Mouse (Mus musculus) B cell, adult 2 months (primary cell): ENCODE results near the gene Fchsd2.
"Not testable (repeated sequence)": the region's sequence is repeated elsewhere in the genome, so short reads cannot be mapped to it uniquely, and the experiment has no call there.

Experiments
- DNase-seq, 2 experiments: peaks; one replicate each; pipeline ENCODE4 v3.0.0; 2022

The Fchsd2 gene

DNA sequence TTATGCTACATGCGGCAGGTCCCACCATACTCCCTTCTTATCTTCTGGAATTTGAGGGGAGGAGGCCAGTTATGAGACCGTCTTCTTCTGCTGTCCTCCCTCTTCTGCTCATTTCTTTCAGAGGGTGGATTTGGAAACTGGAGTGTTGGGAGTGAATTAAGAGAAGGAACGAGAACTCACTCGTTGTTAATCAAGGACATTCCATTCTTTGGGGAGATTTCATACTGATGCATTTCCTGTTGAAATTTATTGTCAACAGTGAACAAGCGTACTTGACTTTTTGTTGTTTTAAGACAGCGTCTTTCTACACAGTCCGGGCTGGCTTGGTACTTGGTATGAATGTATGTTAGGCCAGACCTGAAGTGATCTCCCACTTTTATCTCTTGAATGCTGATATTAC is 26.7 kb downstream of the Fchsd2 start:
- DNase-seq: no peak

DNA sequence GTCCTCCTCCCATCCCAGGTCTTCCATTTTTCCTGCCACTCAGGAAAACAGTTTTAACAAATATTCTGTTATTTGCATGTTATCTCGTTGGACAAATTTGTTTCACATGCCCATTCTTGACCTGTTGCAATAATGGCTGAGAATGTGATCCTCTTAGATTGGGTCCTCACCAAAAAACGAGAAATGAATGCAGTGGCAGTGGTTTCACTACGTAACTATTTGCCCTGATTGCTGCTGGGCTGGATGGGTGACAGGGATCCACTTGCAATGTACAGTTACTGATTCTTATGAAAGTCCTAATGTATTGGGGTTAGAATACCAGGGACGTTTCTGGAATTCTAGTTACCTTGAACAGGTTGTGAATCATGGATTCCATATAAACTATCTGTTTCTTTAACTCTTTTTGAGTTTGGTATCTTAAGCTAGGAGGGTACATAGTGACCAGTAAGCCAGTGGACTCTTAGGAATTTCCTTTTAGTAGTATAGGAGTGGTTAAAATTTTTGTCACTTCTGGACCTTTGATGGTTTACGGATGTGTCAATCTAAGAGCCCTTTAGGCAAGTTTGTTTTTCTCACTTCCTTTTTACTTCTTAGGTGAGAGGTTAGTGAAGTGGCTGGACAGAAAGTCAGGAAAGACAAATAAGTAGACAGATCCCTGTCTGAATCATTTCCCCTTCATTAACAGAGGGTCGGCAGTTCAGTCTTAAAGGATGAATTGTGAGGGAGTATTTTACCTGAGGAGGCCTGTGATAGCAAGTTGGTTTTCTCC is 31.1 kb downstream of the Fchsd2 start:
- peak in 1 of 2 experiments; percentile 7 for DNase-seq

DNA sequence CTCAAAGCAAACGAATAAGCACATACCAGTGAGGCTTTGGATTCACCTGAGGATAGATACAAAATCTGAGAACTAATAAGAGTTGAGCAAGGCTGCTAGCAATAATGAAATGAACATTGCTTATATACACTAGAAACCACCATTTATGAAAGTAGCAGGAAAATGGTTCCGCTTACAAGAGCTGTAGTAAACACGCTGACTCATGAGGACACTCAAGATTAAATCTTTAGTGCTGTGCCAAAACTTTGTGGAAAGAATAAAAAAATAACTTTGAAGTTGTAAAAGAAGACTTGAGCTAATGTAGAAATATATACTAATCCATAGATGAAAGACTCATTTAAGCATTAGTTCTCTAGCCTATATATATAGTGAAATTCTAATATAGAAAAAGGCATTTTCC is 35.1 kb downstream of the Fchsd2 start:
- no peak for DNase-seq

DNA sequence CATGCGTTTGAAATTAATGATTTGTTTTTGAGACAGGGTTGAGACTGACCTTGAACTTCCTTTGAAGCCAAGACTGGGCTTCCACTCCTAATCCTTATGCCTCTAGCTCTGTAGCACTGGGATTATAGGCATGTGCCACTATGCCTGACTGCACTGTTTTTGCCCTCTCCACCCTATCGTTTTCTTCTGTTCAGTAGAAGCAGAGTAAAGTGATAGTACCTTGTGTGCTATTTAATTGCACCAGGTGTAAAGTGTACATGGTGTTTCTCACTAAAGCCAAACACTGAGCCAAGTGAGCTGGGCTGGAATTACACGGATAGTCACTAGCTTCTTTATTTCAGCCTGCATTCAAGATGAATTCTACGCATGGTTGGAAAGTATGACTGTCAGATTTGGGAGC is 35.9 kb downstream of the Fchsd2 start:
- no peak for DNase-seq

DNA sequence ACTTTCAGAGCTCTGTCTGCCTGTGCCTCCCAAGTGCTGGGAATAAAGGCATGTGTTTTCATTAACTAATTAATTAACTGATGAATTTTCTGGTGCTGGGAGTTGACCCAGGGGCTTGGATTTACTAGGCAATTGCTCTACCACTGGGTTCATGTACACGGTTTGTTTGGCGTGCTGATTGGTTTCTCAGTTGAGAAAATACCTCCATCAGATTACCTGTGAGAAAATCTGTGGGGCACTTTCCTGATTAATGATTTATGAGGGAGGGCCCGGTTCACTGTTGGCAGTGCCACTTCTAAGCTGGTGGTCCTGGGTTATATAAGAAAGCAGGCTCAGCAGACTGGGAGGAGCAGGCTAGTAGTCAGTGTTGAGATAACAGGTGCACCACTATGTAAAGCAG is 38.0 kb downstream of the Fchsd2 start:
- no peak for DNase-seq

DNA sequence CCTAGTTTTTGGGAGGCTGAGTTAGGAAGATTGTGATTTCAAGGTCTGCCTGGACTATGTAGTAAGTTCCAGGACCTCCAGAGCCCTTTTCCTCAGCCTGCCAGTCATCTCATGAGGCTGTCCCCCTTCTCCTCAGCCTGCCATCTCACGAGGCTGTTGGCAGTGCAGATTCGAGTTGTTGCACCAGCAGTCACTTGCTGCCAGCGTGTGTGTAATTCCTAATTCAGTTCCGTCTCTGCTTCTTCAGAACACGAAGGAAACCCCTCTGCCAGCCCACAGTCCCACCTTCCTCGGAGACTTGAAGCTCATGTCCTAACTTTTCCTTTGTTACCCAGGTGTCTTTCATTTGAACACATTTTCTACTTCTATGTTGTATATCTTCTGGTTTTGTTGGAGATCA is 38.6 kb downstream of the Fchsd2 start:
- DNase-seq: no peak

DNA sequence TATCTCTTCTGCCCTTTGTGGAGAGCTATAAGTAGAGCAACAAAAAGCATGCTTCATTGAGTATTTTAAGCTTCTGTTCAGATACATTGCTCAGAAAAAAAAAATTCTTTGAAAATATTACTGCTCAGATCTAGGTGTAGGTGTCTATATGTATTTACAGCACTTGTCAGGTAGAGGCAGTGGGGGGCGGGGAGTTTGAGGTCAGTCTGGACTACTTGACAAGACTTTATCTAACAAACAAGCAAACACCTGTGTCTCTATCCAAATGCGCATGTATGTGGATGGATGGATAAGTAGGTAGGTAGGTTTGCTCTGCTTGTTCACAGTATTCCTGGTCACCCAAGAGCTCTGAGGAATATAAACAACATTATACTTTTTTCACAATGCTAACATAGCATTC is 40.9 kb downstream of the Fchsd2 start:
- no peak for DNase-seq

DNA sequence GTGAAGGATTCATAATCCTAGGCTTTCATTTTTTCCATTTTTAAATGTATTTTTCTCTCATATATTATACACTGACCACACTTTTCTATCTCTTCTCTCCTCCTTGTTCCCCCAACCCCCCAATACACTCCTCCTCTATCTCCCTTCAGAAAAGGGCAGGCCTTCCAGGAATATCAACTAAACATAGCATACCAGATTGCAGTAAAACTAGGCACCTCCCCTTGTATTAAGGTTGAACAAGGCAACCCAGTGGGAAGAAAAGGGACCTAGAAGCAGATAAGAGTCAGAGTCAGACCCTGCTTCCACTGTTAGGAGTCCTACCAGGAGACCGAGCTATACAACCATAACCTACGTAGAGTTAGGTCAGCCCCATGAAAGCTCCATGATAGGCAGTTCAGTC is 41.5 kb downstream of the Fchsd2 start:
- DNase-seq: no peak

DNA sequence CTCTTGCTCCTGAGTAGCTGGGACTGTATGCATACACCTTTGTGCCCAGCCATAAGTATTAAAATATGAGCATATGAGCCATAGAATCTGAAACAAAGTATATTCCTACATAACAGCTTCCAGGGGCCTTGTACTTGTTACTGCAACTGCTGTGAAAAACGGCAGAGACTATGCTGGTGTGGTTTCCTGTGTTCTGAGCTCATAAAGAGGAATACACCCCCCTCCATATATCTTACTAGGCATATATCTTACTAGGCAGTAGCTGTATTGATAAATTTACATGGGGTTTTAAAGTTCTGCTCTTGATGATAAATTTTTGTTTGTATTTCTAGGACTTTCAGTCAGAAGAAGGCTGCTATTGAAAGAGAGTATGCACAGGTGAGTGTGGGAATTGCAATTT is 46.2 kb downstream of the Fchsd2 start:
- no peak for DNase-seq

DNA sequence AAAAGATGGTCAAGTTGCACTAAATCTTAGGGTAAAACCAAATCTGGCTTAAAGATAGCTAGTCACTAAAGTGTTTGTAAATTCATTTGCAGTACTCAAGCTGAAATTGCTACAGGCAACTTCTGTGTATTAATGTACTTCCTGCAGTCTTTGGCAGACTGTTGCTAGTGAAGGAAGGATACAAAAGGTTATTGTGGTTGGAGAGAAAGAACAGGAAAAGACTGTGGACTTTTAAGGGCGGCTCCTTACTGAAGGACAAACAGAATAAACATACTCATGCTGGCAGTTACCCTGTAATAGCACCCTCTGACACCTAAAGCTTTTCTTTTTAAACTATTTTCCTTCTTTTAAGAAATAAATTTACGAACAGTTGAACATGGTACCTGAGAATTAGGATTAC is 50.2 kb downstream of the Fchsd2 start:
- DNase-seq: no peak

DNA sequence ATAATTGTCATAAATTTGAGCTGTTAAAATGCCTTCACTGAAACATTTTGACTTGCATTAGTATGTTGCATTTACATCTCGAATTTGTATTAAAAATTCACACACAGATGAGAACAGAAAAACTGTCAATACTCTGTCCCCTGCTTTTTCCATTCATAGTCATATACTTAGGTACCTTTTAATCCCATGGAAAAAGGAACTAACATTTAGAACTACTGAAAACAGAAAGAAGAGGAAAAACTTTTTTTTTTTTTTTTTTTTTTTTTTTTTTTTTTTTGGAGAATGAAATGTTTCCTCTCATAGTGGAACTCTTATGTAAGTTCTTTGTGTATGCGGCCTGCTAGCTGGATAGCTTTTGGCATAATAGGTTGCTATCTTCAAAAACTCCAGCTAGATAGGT is 51.6 kb downstream of the Fchsd2 start:
- no peak for DNase-seq

DNA sequence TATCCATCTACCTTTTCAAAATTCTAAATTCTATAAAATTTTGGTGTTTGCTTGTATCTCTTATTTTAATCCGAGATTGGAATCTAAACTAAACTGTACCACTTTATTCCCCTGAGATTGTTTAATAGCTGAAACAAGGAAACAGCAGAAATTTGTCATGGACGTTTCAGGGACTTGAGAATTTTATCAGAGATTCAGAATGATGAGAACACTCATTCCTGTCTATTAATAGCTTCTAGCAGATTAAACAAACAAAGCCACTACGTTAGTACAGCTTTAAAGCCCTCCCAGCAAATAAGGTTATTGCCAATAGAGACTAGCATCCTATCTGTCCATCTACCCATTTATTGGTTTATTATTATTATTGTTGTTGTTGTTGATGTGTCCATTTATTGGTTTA is 56.4 kb downstream of the Fchsd2 start:
- no peak for DNase-seq

DNA sequence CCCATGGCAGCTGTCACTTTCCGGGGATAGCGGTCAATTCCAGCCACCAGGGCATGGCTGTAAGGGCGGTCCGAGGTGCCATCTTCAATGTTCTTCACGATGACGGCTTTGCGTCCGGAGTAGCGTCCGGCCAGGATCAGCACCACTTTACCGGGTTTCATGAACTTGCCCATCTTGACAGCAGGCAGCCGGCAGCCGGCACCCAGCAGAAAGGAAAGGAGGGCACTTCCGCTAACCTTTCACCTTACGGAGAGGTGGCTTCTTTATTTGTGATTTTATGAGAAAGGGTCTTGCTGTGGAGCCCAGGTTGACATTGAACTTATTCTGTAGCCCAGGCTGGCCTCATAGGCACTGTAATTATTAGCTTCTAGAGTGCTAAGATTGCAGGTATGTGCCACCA is 62.2 kb downstream of the Fchsd2 start:
- DNase-seq: not testable (repeated sequence)

DNA sequence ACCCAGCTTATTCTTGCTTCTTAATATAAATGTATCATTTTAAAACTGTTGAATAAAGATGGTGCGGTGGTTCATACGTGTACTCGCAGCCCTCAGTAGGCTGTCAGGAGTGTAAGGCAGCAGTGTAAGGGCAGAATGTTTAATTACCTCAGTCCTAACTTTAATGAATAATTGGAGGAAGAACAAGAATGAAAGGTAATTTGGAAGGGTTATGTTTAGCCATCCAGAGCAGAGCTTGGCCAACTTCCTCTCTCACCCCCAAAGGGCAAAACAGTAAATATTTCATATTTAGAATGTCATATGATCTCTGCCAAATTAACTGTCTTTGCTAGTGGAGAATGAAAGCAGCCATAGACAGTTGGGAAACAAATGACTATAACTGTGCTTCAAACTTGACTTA is 62.6 kb downstream of the Fchsd2 start:
- no peak for DNase-seq

DNA sequence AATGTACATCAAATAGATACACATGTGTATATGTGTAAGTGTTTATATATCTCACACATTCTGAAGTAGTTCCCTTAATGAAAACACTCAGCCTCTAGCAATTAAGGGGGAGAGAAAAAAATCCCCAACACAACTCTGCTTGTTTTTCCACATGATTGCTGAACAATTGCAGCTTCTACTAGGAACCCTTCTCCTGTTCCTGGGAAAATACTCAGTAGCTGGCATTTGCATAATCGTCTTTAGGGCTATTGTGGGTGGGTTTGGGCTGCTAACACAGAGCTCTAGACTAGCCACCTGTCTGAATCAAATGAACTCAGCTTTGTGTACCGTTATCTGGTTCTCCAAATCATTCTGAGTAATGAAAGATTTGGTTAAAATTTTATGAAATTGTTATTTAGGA is 67.6 kb downstream of the Fchsd2 start:
- no peak for DNase-seq

DNA sequence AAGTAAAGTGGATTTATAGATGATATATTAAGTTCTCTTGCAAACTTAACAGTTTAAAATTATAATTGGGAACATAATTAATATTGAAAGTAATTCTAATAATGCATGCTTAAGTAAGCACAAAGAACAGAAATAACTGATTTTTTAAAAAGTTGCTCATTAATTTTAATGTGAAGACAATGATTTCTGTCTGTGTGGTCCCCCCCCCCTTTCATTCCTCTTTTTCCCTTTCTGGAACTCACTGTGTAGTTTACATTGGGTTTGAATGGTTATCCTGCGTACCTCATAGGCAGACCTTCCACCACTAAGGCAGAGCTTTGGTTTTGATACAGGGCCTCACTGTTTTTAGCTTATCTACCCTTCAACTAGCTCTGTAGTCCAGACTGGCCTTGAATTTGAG is 70.1 kb downstream of the Fchsd2 start:
- DNase-seq: no peak

DNA sequence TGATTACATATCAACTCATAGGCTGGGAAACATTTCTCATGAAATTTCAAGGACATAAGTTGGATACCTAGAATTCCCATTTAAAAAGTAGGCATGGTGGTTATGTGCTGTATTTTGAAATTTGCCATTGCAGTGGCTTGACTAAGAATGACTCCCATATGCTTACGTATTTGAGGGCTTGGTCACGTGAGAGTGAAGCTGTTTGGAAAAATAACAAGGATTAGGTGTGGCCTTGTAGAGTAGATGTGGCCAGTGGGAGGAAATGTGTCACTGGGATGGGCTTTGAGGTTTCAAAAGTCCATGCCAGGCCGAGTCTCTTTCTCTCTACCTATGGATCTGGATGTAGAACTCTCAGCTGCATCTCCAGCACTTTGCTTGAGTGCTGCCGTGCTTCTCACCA is 71.2 kb downstream of the Fchsd2 start:
- no peak for DNase-seq

DNA sequence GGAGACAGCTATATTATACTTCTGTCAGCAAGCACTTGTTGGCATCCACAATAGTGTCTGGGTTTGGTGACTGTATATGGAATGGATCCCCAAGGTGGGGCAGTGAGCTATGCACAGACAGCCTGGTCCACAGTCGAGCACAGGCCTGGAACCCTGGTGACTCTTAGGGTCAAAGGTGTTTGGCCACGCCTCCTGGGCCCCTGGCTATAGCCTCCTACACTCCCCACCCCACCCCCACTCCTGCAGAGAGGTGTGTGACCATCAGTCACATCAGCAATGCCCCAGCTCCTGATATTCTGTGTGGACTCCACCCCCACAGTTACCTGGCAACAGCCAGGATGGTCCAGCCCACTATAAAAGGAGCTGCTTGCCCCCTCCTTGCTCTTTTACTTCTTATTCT is 73.9 kb downstream of the Fchsd2 start:
- DNase-seq: no peak

DNA sequence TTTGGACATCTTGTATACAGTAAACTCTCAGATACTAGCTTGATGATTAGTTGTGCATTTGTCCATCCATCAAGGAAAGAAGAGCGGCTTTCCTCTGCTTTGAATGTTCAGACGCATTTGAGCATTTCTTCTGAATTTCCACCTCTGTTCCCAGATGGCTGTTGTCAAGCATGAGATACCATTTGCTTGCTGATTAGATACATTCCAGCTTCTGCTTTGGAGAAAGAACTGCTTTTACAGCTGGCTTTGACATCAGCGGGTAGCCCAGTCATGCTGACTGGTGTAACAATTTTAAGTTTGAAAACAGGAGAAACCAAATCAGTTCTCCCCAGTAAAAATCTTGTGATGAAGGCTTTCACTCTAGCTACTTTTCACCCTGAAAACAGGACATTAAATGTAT is 77.8 kb downstream of the Fchsd2 start:
- no peak for DNase-seq

DNA sequence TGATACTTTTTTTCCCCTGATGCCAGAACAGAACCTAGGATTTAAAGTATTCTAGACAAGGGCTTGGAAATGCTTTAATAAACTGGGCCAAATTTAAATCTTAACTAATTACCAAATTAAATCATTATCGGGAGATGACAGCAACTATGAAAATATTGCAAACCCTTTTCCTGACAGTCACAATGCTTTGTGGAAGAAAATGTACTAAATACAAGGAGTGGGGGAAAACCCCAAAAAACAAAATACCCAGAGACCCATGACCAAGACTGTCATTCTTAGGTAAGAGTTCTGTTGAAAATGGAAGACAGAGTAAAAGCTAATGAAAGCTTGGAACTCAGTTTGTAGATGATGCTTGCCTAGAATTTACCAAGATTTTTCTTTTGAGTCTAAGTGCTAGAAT is 78.3 kb downstream of the Fchsd2 start:
- DNase-seq: no peak

DNA sequence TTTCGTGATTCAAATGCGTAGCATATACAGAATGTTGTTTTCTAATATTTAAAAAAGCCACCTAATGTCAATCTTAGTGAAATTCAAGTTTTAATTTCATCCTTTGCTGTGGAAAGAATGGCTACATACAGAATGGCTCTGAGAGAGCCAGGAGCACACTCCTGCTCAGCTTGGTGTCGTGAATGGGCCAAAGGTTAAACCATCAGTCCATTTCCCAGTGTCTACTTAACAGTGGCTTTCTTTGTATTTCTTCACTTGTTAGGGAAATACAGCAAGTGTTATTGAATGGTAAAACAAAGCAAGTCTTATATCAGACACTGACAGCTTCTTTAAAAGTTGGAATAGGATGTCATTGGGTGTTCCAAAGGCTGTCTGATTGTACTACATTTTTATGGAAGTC is 80.7 kb downstream of the Fchsd2 start:
- DNase-seq: no peak

DNA sequence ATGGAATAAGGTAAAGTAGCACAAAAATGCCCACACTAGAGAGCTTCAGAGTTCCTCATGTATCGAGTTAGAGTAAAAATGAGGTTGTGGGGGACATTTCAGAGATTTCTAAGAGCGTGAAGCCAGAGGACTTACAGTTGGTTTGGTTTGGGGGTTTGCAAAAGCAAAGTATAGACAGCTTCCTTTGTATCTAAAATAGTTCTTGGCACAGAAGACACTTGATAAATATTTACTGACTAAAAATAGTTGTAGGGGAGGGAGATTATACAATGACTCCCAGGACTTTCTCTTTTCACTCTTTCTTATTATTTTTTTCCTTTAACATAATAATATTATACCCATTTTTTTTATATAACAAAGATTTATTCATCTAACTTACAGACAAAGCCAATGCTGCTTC is 86.1 kb downstream of the Fchsd2 start:
- no peak for DNase-seq

DNA sequence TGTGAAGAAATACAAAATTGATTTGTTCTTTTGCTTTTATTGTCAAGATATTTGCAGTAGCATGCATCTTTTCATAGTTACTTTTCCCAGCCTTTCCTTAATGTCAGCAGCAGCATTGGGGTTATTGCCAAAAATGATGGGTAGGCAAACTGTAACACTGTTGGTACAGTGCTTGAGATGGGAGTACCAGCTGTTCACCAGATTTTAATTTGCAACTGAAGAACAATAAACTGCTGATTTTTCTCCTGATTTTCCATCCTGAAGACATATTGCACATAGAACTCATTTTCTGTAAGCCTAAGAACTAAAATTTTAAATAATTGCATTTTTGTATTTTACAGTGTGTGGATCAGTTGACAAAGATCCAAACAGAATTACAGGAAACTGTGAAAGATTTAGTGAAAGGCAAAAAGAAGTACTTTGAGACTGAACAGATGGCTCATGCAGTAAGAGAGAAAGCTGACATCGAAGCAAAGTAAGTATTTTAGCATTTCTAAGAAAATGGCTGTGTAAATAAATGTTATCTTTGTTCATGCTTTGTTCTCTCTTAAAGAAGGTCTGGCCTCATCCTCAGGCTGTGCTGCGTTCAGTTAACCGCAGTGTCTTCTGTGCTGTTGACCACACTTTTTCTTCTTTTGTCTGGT is 98.8 kb downstream of the Fchsd2 start:
- no peak for DNase-seq

DNA sequence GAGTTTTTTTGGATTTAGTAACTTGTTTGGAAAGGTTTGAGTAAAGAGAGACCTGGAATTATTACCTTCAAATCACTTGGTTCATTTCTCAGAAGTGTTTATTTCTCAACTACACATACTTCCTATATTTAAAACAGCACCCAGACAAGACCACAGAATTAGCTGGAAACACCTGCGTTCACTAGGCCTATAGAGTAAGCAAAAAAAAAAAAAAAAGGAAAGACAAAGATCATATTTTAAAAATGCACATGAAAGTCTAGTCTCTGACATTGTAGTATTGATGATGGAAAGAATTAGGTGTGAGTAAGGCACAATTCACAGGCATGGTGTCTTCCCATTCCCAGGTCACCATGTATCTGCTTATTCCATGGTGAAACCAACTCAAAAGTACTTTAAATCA is 118.2 kb downstream of the Fchsd2 start:
- no peak for DNase-seq
